ENCODE assay signal across 11 mouse cellular contexts in the genomic region with DNA sequence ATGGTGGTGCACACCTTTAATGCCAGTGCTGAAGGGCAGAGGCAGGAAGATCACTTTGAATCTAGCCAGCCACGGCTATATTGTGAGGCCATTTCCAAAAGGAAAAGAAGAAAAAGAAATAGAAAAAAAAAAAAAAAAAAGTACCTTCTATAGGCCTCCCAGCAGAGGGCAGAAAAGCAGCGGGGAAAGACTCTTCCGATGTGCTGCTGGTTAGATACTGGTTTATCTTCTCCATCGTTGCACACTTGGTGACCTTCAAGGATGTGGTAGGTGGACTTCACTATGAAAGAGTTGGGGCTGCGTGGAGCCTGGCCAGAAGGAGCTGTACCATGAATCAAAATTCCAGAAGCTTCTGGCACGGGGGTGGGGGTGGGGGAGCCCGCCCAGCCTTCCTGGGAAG. TPM values are rescaled to one million over a fixed set of nuclear protein-coding genes. Genes with fewer than 3 reads are reported as not detected.
DNase-seq lines count a peak whose midpoint lies in the region; ATAC-seq and TF ChIP-seq lines count a peak whose summit lies in the region.
"Had no signal": no experiment of that assay in that cellular context is flagged by ENCODE, and none has a peak within 500 bp of the region (broad histone marks: within the 10 kb centered on the region; RNA-seq: fewer than 3 reads in every experiment).

No protein-coding gene starts in this region.

- no peak overlapping the region for H3K4me2 ChIP-seq in kidney, embryonic 16.5 days (replicated peaks; ENCODE audit: low read depth, low read length)
- H3K4me2 ChIP-seq in forebrain, embryonic 13.5 days, result no peak overlapping the region

- H3K36me3 ChIP-seq in kidney, adult 2 months (ENCODE audit: control insufficient read depth, insufficient read depth, low read length), result no peaks in the 10 kb centered on the region
- no peaks in the 10 kb centered on the region for H3K36me3 ChIP-seq in kidney, embryonic 16.5 days (ENCODE audit: insufficient read depth, low read length)
- no peaks in the 10 kb centered on the region for H3K36me3 ChIP-seq in forebrain, embryonic 13.5 days (ENCODE audit: poor library complexity, severe bottlenecking)

- H3K9me3 ChIP-seq in kidney, embryonic 16.5 days (ENCODE audit: low read length), result 0 out of 2 replicates have a peak, but pooled peaks cover 3% of the 10 kb centered on the region
- H3K9me3 ChIP-seq in forebrain, embryonic 13.5 days (replicated peaks), result no peaks in the 10 kb centered on the region

- no peaks in the 10 kb centered on the region for H3K4me1 ChIP-seq in kidney, adult 2 months (ENCODE audit: control insufficient read depth, insufficient read depth, low read length)
- no peaks in the 10 kb centered on the region for H3K4me1 ChIP-seq in kidney, embryonic 16.5 days (ENCODE audit: insufficient read depth, low read length)
- H3K4me1 ChIP-seq in forebrain, embryonic 13.5 days, result 0 out of 2 replicates have a peak, but pooled peaks cover 4% of the 10 kb centered on the region

- POLR2A ChIA-PET in Patski (lab: Charles Lee), result interaction anchor here (0.6 kb wide), 1 partner anchor 15 kb away, joined by 4 read pairs; no protein-coding TSS in a partner anchor

- no peak for TF ChIP-seq POLR2A in kidney, adult 2 months (IDR thresholded peaks at IDR 0.05; ENCODE audit: low read depth, low read length)

- ATAC-seq in kidney, embryonic 16.5 days (ENCODE audit: low FRiP score, low TSS enrichment), result no peak
- ATAC-seq in Patski, result no peak
- no peak for ATAC-seq in forebrain, embryonic 13.5 days

- DNase-seq in kidney, adult 2 months, result no peak
- DNase-seq in right cerebral cortex, postnatal 14 days, result peak; percentile 18
- DNase-seq in right cerebral cortex, postnatal 36 days (ENCODE audit: low spot score in 2 of 2), result no peak
- DNase-seq in Patski (ENCODE audit: low read depth, low spot score), result no peak
- DNase-seq in naive thymus-derived CD4-positive, alpha-beta T cell, adult 2 months (ENCODE audit: low read depth), result peak; percentile 56
- DNase-seq in Muller cell, postnatal 12 days (ENCODE audit: inconsistent ontology term), result no peak
- DNase-seq: kidney, adult 18-20 months had no signal

- no peaks in the 10 kb centered on the region for H3K27me3 ChIP-seq in kidney, adult 2 months (replicated peaks; ENCODE audit: control insufficient read depth, insufficient read depth, low read length)
- H3K27me3 ChIP-seq in kidney, embryonic 16.5 days (ENCODE audit: insufficient read depth, low read length), result no peaks in the 10 kb centered on the region
- H3K27me3 ChIP-seq in Patski, result no peaks in the 10 kb centered on the region
- peaks cover 3% of the 10 kb centered on the region; the same call in 1 of the 2 replicates for H3K27me3 ChIP-seq in forebrain, embryonic 13.5 days

- 15% methylated on average over 7 of the region's 7 CpGs for WGBS in kidney, adult 2 months
- whole genome bisulfite sequencing in kidney, embryonic 16.5 days, result 26% methylated on average over 7 of the region's 7 CpGs
- WGBS in forebrain, embryonic 13.5 days, result 26% methylated on average over 7 of the region's 7 CpGs

- in situ Hi-C loops in Patski (cut with MboI; ENCODE audit: low pct_unique_long_range_greater_than_20kb), result loop anchor here (25.0 kb wide), 1 partner anchor 238 kb away; a partner anchor contains a TSS

- H3K4me3 ChIP-seq in kidney, adult 2 months (ENCODE audit: insufficient read depth, low read depth, low read length), result no peak overlapping the region
- H3K4me3 ChIP-seq in kidney, embryonic 16.5 days (ENCODE audit: low read length), result no peak overlapping the region
- H3K4me3 ChIP-seq in forebrain, embryonic 13.5 days, result no peak overlapping the region

- CTCF ChIA-PET in Patski (lab: Charles Lee), result interaction anchor here (0.7 to 1.4 kb wide), 2 partner anchors 20 to 100 kb away, joined by 3 to 6 read pairs; no protein-coding TSS in a partner anchor

- no peak overlapping the region for H3K9ac ChIP-seq in kidney, embryonic 16.5 days (replicated peaks; ENCODE audit: low read length)
- H3K9ac ChIP-seq in forebrain, embryonic 13.5 days, result no peak overlapping the region; the same call in 1 of the 2 replicates

- H3K27ac ChIP-seq in kidney, adult 2 months (ENCODE audit: insufficient read depth, low read depth, low read length), result no peak overlapping the region
- no peak overlapping the region for H3K27ac ChIP-seq in kidney, embryonic 16.5 days (ENCODE audit: low read length)
- no peak overlapping the region for H3K27ac ChIP-seq in forebrain, embryonic 13.5 days

- peak; percentile 44 for TF ChIP-seq CTCF in kidney, adult 2 months (conservative IDR thresholded peaks at IDR 0.05; ENCODE audit: insufficient read depth, insufficient read length, low read depth, low read length)
- TF ChIP-seq CTCF in Patski (IDR thresholded peaks at IDR 0.05), result peak; percentile 46

RNA-seq across cellular contexts. Expression of a gene that starts 15.8 kb away (rescaled TPM):
- polyA plus RNA-seq in kidney, adult 2 months (2012; rRNA removed), result not detected in 2 replicates
- polyA plus RNA-seq in kidney, embryonic 16.5 days (2015; fragmentation: Nextera tagmentation; extraction: Ambion mirVana), result not detected in 2 replicates
- not detected for polyA plus RNA-seq in Patski (2021)
- polyA plus RNA-seq in forebrain, embryonic 13.5 days (2015; fragmentation: Nextera tagmentation; extraction: Ambion mirVana), result not detected in 2 replicates
- polyA plus RNA-seq: forebrain, embryonic 11.5 days; liver, embryonic 16.5 days had no signal

RNA-seq across cellular contexts. Expression of a gene that starts 23.9 kb away (rescaled TPM):
- polyA plus RNA-seq in kidney, adult 2 months (2012; rRNA removed), result 78.9 and 93.7 TPM in 2 replicates
- polyA plus RNA-seq in kidney, embryonic 16.5 days (2015; fragmentation: Nextera tagmentation; extraction: Ambion mirVana), result 54.5 and 54.9 TPM in 2 replicates
- 51.5 TPM for polyA plus RNA-seq in Patski (2021)
- 38.7 and 39.0 TPM in 2 replicates for polyA plus RNA-seq in forebrain, embryonic 13.5 days (2015; fragmentation: Nextera tagmentation; extraction: Ambion mirVana)

RNA-seq across cellular contexts. Expression of a gene that starts 26.5 kb away (rescaled TPM):
- 0.04 and 0.09 TPM in 2 replicates for polyA plus RNA-seq in kidney, adult 2 months (2012; rRNA removed)
- polyA plus RNA-seq in kidney, embryonic 16.5 days (2015; fragmentation: Nextera tagmentation; extraction: Ambion mirVana), result 2.1 and 2.6 TPM in 2 replicates
- polyA plus RNA-seq in Patski (2021), result 1.8 TPM
- 1.4 and 1.6 TPM in 2 replicates for polyA plus RNA-seq in forebrain, embryonic 13.5 days (2015; fragmentation: Nextera tagmentation; extraction: Ambion mirVana)

RNA-seq across cellular contexts. Expression of a gene that starts 53.7 kb away (rescaled TPM):
- polyA plus RNA-seq in kidney, adult 2 months (2012; rRNA removed), result 8.5 and 12.4 TPM in 2 replicates
- polyA plus RNA-seq in kidney, embryonic 16.5 days (2015; fragmentation: Nextera tagmentation; extraction: Ambion mirVana), result 1.7 and 2.0 TPM in 2 replicates
- 0.31 TPM for polyA plus RNA-seq in Patski (2021)
- 0.49 and 0.84 TPM in 2 replicates for polyA plus RNA-seq in forebrain, embryonic 13.5 days (2015; fragmentation: Nextera tagmentation; extraction: Ambion mirVana)

Comparison
In these comparisons a context has a peak if more than half of its experiments do, and no peak if none do; other contexts are left out.
1. DNase-seq: peak in right cerebral cortex, postnatal 14 days (single experiment) and naive thymus-derived CD4-positive, alpha-beta T cell, adult 2 months (single experiment); none in kidney, adult 2 months (single experiment), right cerebral cortex, postnatal 36 days (0 of 2), Patski (single experiment) and Muller cell, postnatal 12 days (single experiment).